Mouse (Mus musculus): ENCODE data around the gene Gps2. TPM values are rescaled to one million over a fixed set of nuclear protein-coding genes. Genes with fewer than 3 reads are reported as not detected.

The Gps2 gene
- polyA plus RNA-seq, 1 experiment: 272 TPM

DNA sequence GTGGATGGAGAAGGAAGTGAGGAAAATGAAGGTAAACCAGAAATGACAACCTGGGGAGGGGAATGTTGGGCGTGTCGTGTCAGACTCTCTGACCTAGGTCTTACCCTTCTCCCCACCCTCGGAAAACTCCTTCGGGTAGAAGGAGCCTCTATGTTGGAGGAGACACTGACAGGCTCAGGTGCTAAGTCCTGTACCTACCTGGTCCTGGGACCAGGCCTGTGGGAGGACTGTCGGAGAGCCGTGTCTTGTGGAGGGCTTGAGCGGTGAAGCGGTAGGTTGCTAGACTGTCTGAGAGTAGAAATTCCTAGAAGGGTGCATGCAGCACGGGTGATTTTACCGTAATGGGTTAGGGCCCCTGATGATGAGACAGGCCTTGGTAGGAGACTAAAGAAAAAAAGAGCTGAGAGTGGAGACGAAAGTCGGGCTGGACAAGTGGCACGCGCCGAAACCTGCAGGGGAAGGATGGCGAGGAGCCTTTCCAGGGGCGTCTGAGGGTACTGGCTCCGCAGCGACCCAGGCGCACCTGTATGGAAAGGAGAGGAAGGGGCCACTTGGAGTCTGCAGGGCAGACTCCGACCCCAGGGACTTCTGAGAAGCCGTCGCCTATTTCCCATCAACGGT lies 51.1 kb downstream of the Gps2 start, which contains the start of gene Cldn7:
Gene Cldn7, plus strand, starts transcription at position 130 of the 621 bp plus-strand sequence.
- DNase-seq: no peak
- Histone ChIP-seq H3K4me1 (replicated peaks; ENCODE audit: control insufficient read depth, insufficient read depth, low read length) (peaks cover 7% of the 10 kb centered on the region; the same call in 1 of the 2 replicates), H3K36me3 (ENCODE audit: control insufficient read depth, insufficient read depth, low read length) (no peaks in the 10 kb centered on the region), H3K27me3 (ENCODE audit: control insufficient read depth, insufficient read depth, low read length) (peaks cover 18% of the 10 kb centered on the region; the same call in 1 of the 2 replicates), H3K4me3 (ENCODE audit: control insufficient read depth, insufficient read depth, low read length) (no peak within 1 kb of the TSS), H3K27ac (ENCODE audit: control insufficient read depth, insufficient read depth, low read length) (no peak within 1 kb of the TSS)
- TF ChIP-seq POLR2A (IDR thresholded peaks at IDR 0.05; ENCODE audit: control insufficient read depth, extremely low read depth, insufficient read depth, low read length, poor library complexity) (no peak), CTCF (IDR thresholded peaks at IDR 0.05; ENCODE audit: borderline replicate concordance, control insufficient read depth, extremely low read depth, insufficient read depth, low read length, poor library complexity) (no peak)
- WGBS: 38% methylated on average over 24 of the region's 24 CpGs

DNA sequence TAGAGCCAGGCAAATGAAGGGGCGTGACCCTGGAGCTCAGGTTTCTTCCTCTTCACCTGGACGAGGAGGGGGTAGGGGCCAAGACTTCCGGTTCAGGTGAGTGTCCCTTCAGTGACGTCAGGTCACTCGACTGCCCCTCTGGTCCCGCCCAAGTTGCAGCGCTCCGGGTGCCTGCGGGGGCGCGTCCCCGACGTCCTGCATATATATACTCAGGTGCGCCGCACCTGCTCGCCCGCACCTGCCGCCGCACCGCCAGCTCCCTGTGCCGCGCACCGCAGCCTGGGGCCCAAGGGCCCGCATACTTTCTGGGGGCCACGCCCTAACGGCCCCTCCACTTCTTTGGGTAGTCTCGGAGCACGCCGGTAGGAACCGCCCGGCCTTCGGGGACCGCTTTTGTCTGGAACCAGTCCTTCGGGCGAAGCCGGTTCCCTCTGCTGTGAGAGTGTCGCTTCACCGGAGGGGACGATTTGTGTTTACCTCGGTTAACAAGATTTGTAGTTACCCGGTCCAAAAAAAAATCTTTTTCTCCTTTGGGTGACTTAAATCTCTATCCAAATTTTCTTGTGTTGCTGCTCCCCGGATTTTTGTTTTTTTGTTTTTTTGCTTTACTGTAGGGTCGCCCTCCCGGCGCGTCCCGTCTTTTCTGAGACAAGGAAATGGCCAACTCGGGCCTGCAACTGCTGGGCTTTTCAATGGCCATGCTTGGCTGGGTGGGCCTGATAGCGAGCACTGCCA lies 51.8 kb downstream of the Gps2 start:
- 9% methylated on average over 49 of the region's 49 CpGs for WGBS
- H3K27me3 ChIP-seq (ENCODE audit: control insufficient read depth, insufficient read depth, low read length): peaks cover 18% of the 10 kb centered on the region; the same call in 1 of the 2 replicates
- H3K27ac ChIP-seq (ENCODE audit: control insufficient read depth, insufficient read depth, low read length): no peak overlapping the region
- TF ChIP-seq POLR2A (IDR thresholded peaks at IDR 0.05; ENCODE audit: control insufficient read depth, extremely low read depth, insufficient read depth, low read length, poor library complexity): no peak
- no peak for TF ChIP-seq CTCF (IDR thresholded peaks at IDR 0.05; ENCODE audit: borderline replicate concordance, control insufficient read depth, extremely low read depth, insufficient read depth, low read length, poor library complexity)
- DNase-seq: no peak
- no peak overlapping the region for H3K4me3 ChIP-seq (ENCODE audit: control insufficient read depth, insufficient read depth, low read length)
- no peaks in the 10 kb centered on the region; the same call in 1 of the 2 replicates for H3K36me3 ChIP-seq (ENCODE audit: control insufficient read depth, insufficient read depth, low read length)
- H3K4me1 ChIP-seq (replicated peaks; ENCODE audit: control insufficient read depth, insufficient read depth, low read length): peaks cover 7% of the 10 kb centered on the region; the same call in 1 of the 2 replicates

Other genes starting within 250 kb of the Gps2 start
- 101 and 117 TPM in 2 replicates for gene Cd68, start 247.7 kb upstream of the Gps2 start, polyA plus RNA-seq (2012; rRNA removed)
- gene Eif4a1, start 241.5 kb upstream of the Gps2 start, polyA plus RNA-seq (2012; rRNA removed): 669 and 722 TPM in 2 replicates
- gene Senp3, start 231.8 kb upstream of the Gps2 start, polyA plus RNA-seq (2012; rRNA removed): 83.3 and 89.1 TPM in 2 replicates
- 2.2 and 3.0 TPM in 2 replicates for gene Tnfsf13, start 228.1 kb upstream of the Gps2 start, polyA plus RNA-seq (2012; rRNA removed)
- gene Tnfsf12, start 218.0 kb upstream of the Gps2 start, polyA plus RNA-seq (2012; rRNA removed): 12.2 and 16.3 TPM in 2 replicates
- gene Tnfsfm13, start 217.8 kb upstream of the Gps2 start, polyA plus RNA-seq (2012; rRNA removed): 2.7 and 3.4 TPM in 2 replicates
- gene Polr2a, start 155.3 kb upstream of the Gps2 start, polyA plus RNA-seq (2012; rRNA removed): 113 and 125 TPM in 2 replicates
- 0.08 and 0.29 TPM in 2 replicates for gene Slc35g3, start 151.9 kb upstream of the Gps2 start, polyA plus RNA-seq (2012; rRNA removed)
- gene Zbtb4, start 148.0 kb upstream of the Gps2 start, polyA plus RNA-seq (2012; rRNA removed): 32.2 and 35.6 TPM in 2 replicates
- 12.9 and 15.7 TPM in 2 replicates for gene Chrnb1, start 117.9 kb upstream of the Gps2 start, polyA plus RNA-seq (2012; rRNA removed)
- gene Fgf11, start 112.0 kb upstream of the Gps2 start, polyA plus RNA-seq (2012; rRNA removed): 1.7 and 2.4 TPM in 2 replicates
- 4.7 and 5.1 TPM in 2 replicates for gene Tmem102, start 108.3 kb upstream of the Gps2 start, polyA plus RNA-seq (2012; rRNA removed)
- 0.05 TPM in 1 of 2 replicates, not detected in the other for gene Gm39566, start 98.6 kb upstream of the Gps2 start, polyA plus RNA-seq (2012; rRNA removed)
- 0.22 TPM in 1 of 2 replicates, not detected in the other for gene Spem2, start 95.4 kb upstream of the Gps2 start, polyA plus RNA-seq (2012; rRNA removed)
- 0.20 and 0.61 TPM in 2 replicates for gene Spem1, start 91.7 kb upstream of the Gps2 start, polyA plus RNA-seq (2012; rRNA removed)
- 14.4 and 15.3 TPM in 2 replicates for gene Nlgn2, start 76.1 kb upstream of the Gps2 start, polyA plus RNA-seq (2012; rRNA removed)
- 160 and 224 TPM in 2 replicates for gene Tmem256, start 75.4 kb upstream of the Gps2 start, polyA plus RNA-seq (2012; rRNA removed)
- 132 and 142 TPM in 2 replicates for gene Plscr3, start 67.5 kb upstream of the Gps2 start, polyA plus RNA-seq (2012; rRNA removed)
- 2.6 and 3.1 TPM in 2 replicates for gene Tnk1, start 55.2 kb upstream of the Gps2 start, polyA plus RNA-seq (2012; rRNA removed)
- not detected in 2 replicates for gene Tmem95, start 35.9 kb upstream of the Gps2 start, polyA plus RNA-seq (2012; rRNA removed)
- gene Kctd11, start 32.5 kb upstream of the Gps2 start, polyA plus RNA-seq (2012; rRNA removed): 6.2 and 8.0 TPM in 2 replicates
- gene Acap1, start 18.3 kb upstream of the Gps2 start, polyA plus RNA-seq (2012; rRNA removed): 405 and 462 TPM in 2 replicates
- 7.1 and 10.2 TPM in 2 replicates for gene 2810408A11Rik, start 12.9 kb upstream of the Gps2 start, polyA plus RNA-seq (2012; rRNA removed)
- gene Neurl4, start 12.8 kb upstream of the Gps2 start, polyA plus RNA-seq (2012; rRNA removed): 85.3 and 90.7 TPM in 2 replicates
- 618 and 719 TPM in 2 replicates for gene Eif5a, start 8.1 kb downstream of the Gps2 start, polyA plus RNA-seq (2012; rRNA removed)
- 20.0 and 49.6 TPM in 2 replicates for gene Ybx2, start 21.9 kb downstream of the Gps2 start, polyA plus RNA-seq (2012; rRNA removed)
- gene Slc2a4, start 34.3 kb downstream of the Gps2 start, polyA plus RNA-seq (2012; rRNA removed): 36.3 and 58.9 TPM in 2 replicates
- 6.0 and 6.5 TPM in 2 replicates for gene Cldn7, start 50.9 kb downstream of the Gps2 start, polyA plus RNA-seq (2012; rRNA removed)
- gene Ctdnep1, start 67.3 kb downstream of the Gps2 start, polyA plus RNA-seq (2012; rRNA removed): 133 and 148 TPM in 2 replicates
- 69.4 and 75.3 TPM in 2 replicates for gene Elp5, start 68.6 kb downstream of the Gps2 start, polyA plus RNA-seq (2012; rRNA removed)
- 270 and 395 TPM in 2 replicates for gene Gabarap, start 77.3 kb downstream of the Gps2 start, polyA plus RNA-seq (2012; rRNA removed)
- 36.5 and 43.4 TPM in 2 replicates for gene Phf23, start 81.9 kb downstream of the Gps2 start, polyA plus RNA-seq (2012; rRNA removed)
- 52.4 and 55.7 TPM in 2 replicates for gene Dvl2, start 86.7 kb downstream of the Gps2 start, polyA plus RNA-seq (2012; rRNA removed)
- gene Acadvl, start 101.5 kb downstream of the Gps2 start, polyA plus RNA-seq (2012; rRNA removed): 88.5 and 110 TPM in 2 replicates
- 71.7 and 72.1 TPM in 2 replicates for gene Dlg4, start 103.1 kb downstream of the Gps2 start, polyA plus RNA-seq (2012; rRNA removed)
- gene Asgr1, start 140.2 kb downstream of the Gps2 start, polyA plus RNA-seq (2012; rRNA removed): 1.3 TPM in 1 of 2 replicates, not detected in the other
- 0.65 and 1.2 TPM in 2 replicates for gene Asgr2, start 178.8 kb downstream of the Gps2 start, polyA plus RNA-seq (2012; rRNA removed)
- gene Mgl2, start 216.4 kb downstream of the Gps2 start, polyA plus RNA-seq (2012; rRNA removed): 6.4 and 6.8 TPM in 2 replicates
- 4.1 and 4.6 TPM in 2 replicates for gene Clec10a, start 242.3 kb downstream of the Gps2 start, polyA plus RNA-seq (2012; rRNA removed)

All from thymus, adult 2 months (tissue).